Mouse (Mus musculus) hindbrain, embryonic 16.5 days (tissue): ENCODE measurements around the gene Ccdc9. TPM values are rescaled to one million over a fixed set of nuclear protein-coding genes. Genes with fewer than 3 reads are reported as not detected.
"Not testable (repeated sequence)": the region's sequence is repeated elsewhere in the genome, so short reads cannot be mapped to it uniquely, and the experiment has no call there.

ENCODE experiments used
- ATAC-seq: fragments of 200-750 bp; cut with Nextera tagmentation; 2 replicates; pipeline ENCODE4 v1.8.0; 2017; ENCODE audit warnings: moderate TSS enrichment, moderate library complexity
- H3K27ac ChIP-seq: fragments of 300-500 bp; sonication (generic); 2 replicates; pipeline ENCODE4 v1.5.1; 2014; ENCODE audit warnings: low read depth, mild to moderate bottlenecking, control low read depth, low read length, moderate library complexity
- H3K27me3 ChIP-seq: fragments of 300-500 bp; sonication (generic); replicated peaks from 2 replicates; pipeline ENCODE4 v1.6.1; 2014; ENCODE audit warnings: low read length; ENCODE audit not compliant: control insufficient read depth, insufficient read depth
- H3K36me3 ChIP-seq: fragments of 300-500 bp; sonication (generic); 2 replicates; pipeline ENCODE4 v1.6.1; 2014; ENCODE audit warnings: mild to moderate bottlenecking, low read length, moderate library complexity, mixed read lengths; ENCODE audit not compliant: control insufficient read depth, insufficient read depth
- H3K4me1 ChIP-seq: fragments of 300-500 bp; sonication (generic); 2 replicates; pipeline ENCODE4 v1.6.1; 2014; ENCODE audit warnings: low read depth, low read length; ENCODE audit not compliant: control insufficient read depth, insufficient read depth
- H3K4me2 ChIP-seq: fragments of 300-500 bp; sonication (generic); 2 replicates; pipeline ENCODE4 v1.6.1; 2014; ENCODE audit warnings: mild to moderate bottlenecking, low read length, control low read depth, moderate library complexity
- H3K4me3 ChIP-seq: fragments of 300-500 bp; sonication (generic); 2 replicates; pipeline ENCODE4 v1.5.1; 2014; ENCODE audit warnings: mild to moderate bottlenecking, low read length, control low read depth, moderate library complexity
- H3K9ac ChIP-seq: fragments of 300-500 bp; sonication (generic); 2 replicates; pipeline ENCODE4 v1.6.1; 2014; ENCODE audit warnings: low read depth, mild to moderate bottlenecking, control low read depth, low read length, moderate library complexity
- H3K9me3 ChIP-seq: fragments of 300-500 bp; sonication (generic); 2 replicates; pipeline ENCODE4 v1.6.1; 2014; ENCODE audit warnings: mild to moderate bottlenecking, low read length, moderate library complexity; ENCODE audit not compliant: control insufficient read depth
- WGBS: fragments of 180-500 bp; shearing (Covaris S2); extraction: QIAGEN DNeasy Blood & Tissue Kit; methylation state at CpG from one replicate; pipeline ENCODE4 v1.1.7; 2014; 5-methylcytosine and 5-hydroxymethylcytosine counted together
- polyA plus RNA-seq: library from polyadenylated mRNA; unstranded; fragments of >200 nt; fragmentation: Nextera tagmentation; extraction: Ambion mirVana; gene quantifications from 2 replicates; pipeline ENCODE4 v1.2.1, GENCODE M21; 2015

Ccdc9 gene
- polyA plus RNA-seq, 1 experiment from 2014 or later = 26.1 TPM

GRCm38 (mm10) chr7:16282334-16282733 lies 4.3 kb downstream of the Ccdc9 start:
- Histone ChIP-seq H3K4me2 (no peak overlapping the region), H3K4me3 (no peak overlapping the region), H3K27ac (no peak overlapping the region), H3K4me1 (peaks cover 9% of the 10 kb centered on the region), H3K9ac (no peak overlapping the region), H3K27me3 (no peaks in the 10 kb centered on the region), H3K36me3 (peaks cover 26% of the 10 kb centered on the region), H3K9me3 (no peaks in the 10 kb centered on the region)
- 88% methylated on average over 13 of the region's 13 CpGs for WGBS
- no peak for ATAC-seq

GRCm38 (mm10) chr7:16280721-16281120 lies 5.9 kb downstream of the Ccdc9 start:
- Histone ChIP-seq H3K4me3 (no peak overlapping the region), H3K27ac (no peak overlapping the region), H3K36me3 (peaks cover 29% of the 10 kb centered on the region), H3K27me3 (no peaks in the 10 kb centered on the region), H3K4me1 (peaks cover 8% of the 10 kb centered on the region), H3K4me2 (no peak overlapping the region), H3K9ac (no peak overlapping the region), H3K9me3 (no peaks in the 10 kb centered on the region)
- 88% methylated on average over 11 of the region's 11 CpGs for WGBS
- no peak for ATAC-seq

- Histone ChIP-seq H3K4me2 (no peak overlapping the region), H3K36me3 (peaks cover 13% of the 10 kb centered on the region), H3K27ac (no peak overlapping the region), H3K4me3 (no peak overlapping the region), H3K4me1 (peaks cover 25% of the 10 kb centered on the region), H3K9ac (no peak overlapping the region), H3K9me3 (no peaks in the 10 kb centered on the region), H3K27me3 (no peaks in the 10 kb centered on the region)
- ATAC-seq = no peak
- WGBS = 89% methylated on average over 9 of the region's 10 CpGs
Measured at GRCm38 (mm10) chr7:16274922-16275890, 11.4 kb downstream of the Ccdc9 start.

- H3K27me3 ChIP-seq = no peaks in the 10 kb centered on the region
- H3K36me3 ChIP-seq = peaks cover 10% of the 10 kb centered on the region
- peaks cover 31% of the 10 kb centered on the region for H3K4me1 ChIP-seq
- H3K27ac ChIP-seq = peak overlapping the region; percentile 96
- H3K4me2 ChIP-seq = peak overlapping the region; percentile 64
- under 1% methylated on average over 16 of the region's 18 CpGs for WGBS
- H3K4me3 ChIP-seq = peak overlapping the region; percentile 83
- H3K9me3 ChIP-seq = no peaks in the 10 kb centered on the region
- H3K9ac ChIP-seq = peak overlapping the region; percentile 94
- peak; percentile 78 for ATAC-seq
Measured at GRCm38 (mm10) chr7:16273766-16274140, 12.8 kb downstream of the Ccdc9 start.

GRCm38 (mm10) chr7:16273081-16273765 lies 13.4 kb downstream of the Ccdc9 start, which contains the start of gene Inafm1:
Gene Inafm1, minus strand, starts transcription at chr7:16273617.
- H3K27me3 ChIP-seq = no peaks in the 10 kb centered on the region
- under 1% methylated on average over 37 of the region's 49 CpGs for WGBS

GRCm38 (mm10) chr7:16272681-16273080 lies 13.9 kb downstream of the Ccdc9 start:
- peak overlapping the region; percentile 64 for H3K4me2 ChIP-seq
- H3K27me3 ChIP-seq = no peaks in the 10 kb centered on the region
- H3K27ac ChIP-seq = peak overlapping the region; percentile 96
- peaks cover 8% of the 10 kb centered on the region; the same call in 1 of the 2 replicates for H3K36me3 ChIP-seq
- H3K4me3 ChIP-seq = peak overlapping the region; percentile 83
- no peaks in the 10 kb centered on the region for H3K9me3 ChIP-seq
- peak; percentile 60 for ATAC-seq
- under 1% methylated on average over 32 of the region's 46 CpGs for WGBS
- H3K4me1 ChIP-seq = peaks cover 31% of the 10 kb centered on the region
- peak overlapping the region; percentile 94 for H3K9ac ChIP-seq

More at GRCm38 (mm10) chr7:16273081-16273765, 13.4 kb downstream of the Ccdc9 start, which contains the start of gene Inafm1:
- peak within 1 kb of the TSS; percentile 64 for H3K4me2 ChIP-seq
- peak; percentile 83 for ATAC-seq
- peak within 1 kb of the TSS; percentile 96 for H3K27ac ChIP-seq
- peak within 1 kb of the TSS; percentile 94 for H3K9ac ChIP-seq
- H3K9me3 ChIP-seq = no peaks in the 10 kb centered on the region
- peaks cover 31% of the 10 kb centered on the region for H3K4me1 ChIP-seq
- peak within 1 kb of the TSS; percentile 83 for H3K4me3 ChIP-seq
- H3K36me3 ChIP-seq = peaks cover 9% of the 10 kb centered on the region

GRCm38 (mm10) chr7:16271139-16271538 lies 15.5 kb downstream of the Ccdc9 start:
- Histone ChIP-seq H3K4me1 (peaks cover 31% of the 10 kb centered on the region), H3K27me3 (no peaks in the 10 kb centered on the region), H3K4me2 (peak overlapping the region; percentile 64), H3K9ac (peak overlapping the region; percentile 10; the same call in 1 of the 2 replicates), H3K36me3 (peaks cover 8% of the 10 kb centered on the region; the same call in 1 of the 2 replicates), H3K27ac (no peak overlapping the region), H3K9me3 (no peaks in the 10 kb centered on the region), H3K4me3 (no peak overlapping the region; the same call in 1 of the 2 replicates)
- 37% methylated on average over 1 of the region's 1 CpGs for WGBS
- no peak for ATAC-seq

- not testable (repeated sequence) for H3K9ac ChIP-seq, H3K27ac ChIP-seq, ATAC-seq, H3K4me2 ChIP-seq, H3K36me3 ChIP-seq, H3K4me3 ChIP-seq, H3K27me3 ChIP-seq, H3K9me3 ChIP-seq
- WGBS = 87% methylated on average over 7 of the region's 7 CpGs
- H3K4me1 ChIP-seq = peaks cover 19% of the 10 kb centered on the region
Measured at GRCm38 (mm10) chr7:16266593-16266992, 20.0 kb downstream of the Ccdc9 start.

- Histone ChIP-seq H3K36me3 (no peaks in the 10 kb centered on the region), H3K4me1 (peaks cover 12% of the 10 kb centered on the region), H3K4me2 (no peak overlapping the region), H3K27me3 (no peaks in the 10 kb centered on the region), H3K9ac (no peak overlapping the region), H3K27ac (no peak overlapping the region), H3K4me3 (no peak overlapping the region), H3K9me3 (0 out of 2 replicates have a peak, but pooled peaks cover 2% of the 10 kb centered on the region)
- 86% methylated on average over 11 of the region's 11 CpGs for WGBS
- ATAC-seq = no peak
Measured at GRCm38 (mm10) chr7:16265856-16266255, 20.7 kb downstream of the Ccdc9 start.
